Mouse (Mus musculus) brain, embryonic 14.5 days (tissue): ENCODE data around the gene Ahnak.

Experiments
- CTCF ChIP-seq: fragments of 200-500 bp; IDR thresholded peaks from 2 replicates; pipeline ENCODE4 v1.5.1; 2012; ENCODE audit warnings: inconsistent platforms, mild to moderate bottlenecking, moderate library complexity, borderline replicate concordance; ENCODE audit not compliant: insufficient read depth, insufficient read length; ENCODE audit errors: extremely low read depth
- POLR2A ChIP-seq: fragments of 200-500 bp; IDR thresholded peaks from 2 replicates; pipeline ENCODE4 v1.6.1; 2012; ENCODE audit warnings: mild to moderate bottlenecking, inconsistent platforms, borderline replicate concordance; ENCODE audit not compliant: poor library complexity, insufficient read depth, insufficient read length, severe bottlenecking; ENCODE audit errors: extremely low read depth

DNA sequence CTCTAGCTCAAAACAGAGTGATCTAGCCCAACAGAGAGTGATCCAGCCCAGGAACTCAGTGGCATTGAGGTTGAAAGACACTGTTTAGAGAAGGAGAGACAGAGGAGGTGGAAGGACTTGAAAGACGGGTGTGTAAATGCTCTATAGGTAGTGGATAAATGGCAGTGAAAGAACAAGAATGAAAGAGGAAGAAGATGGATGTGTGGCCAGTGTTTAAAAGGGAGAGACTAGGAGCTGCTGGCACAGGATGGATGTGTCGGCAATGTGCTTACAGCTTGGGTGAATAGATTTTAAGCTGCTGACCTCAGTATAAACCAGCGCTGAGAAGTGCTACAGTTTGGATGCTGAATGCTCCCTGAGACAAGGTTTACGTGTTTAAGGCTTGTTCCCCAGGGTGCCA, 85.3 kb downstream of the Ahnak start:
- TF ChIP-seq CTCF (no peak), POLR2A (no peak)
